Mouse (Mus musculus): ENCODE measurements around the gene Msi2. TPM values are rescaled to one million over a fixed set of nuclear protein-coding genes. Genes with fewer than 3 reads are reported as not detected.

The Msi2 gene
- total and polyA plus RNA-seq, 2 experiments from 2014 or later: 26.9 to 133 TPM

DNA sequence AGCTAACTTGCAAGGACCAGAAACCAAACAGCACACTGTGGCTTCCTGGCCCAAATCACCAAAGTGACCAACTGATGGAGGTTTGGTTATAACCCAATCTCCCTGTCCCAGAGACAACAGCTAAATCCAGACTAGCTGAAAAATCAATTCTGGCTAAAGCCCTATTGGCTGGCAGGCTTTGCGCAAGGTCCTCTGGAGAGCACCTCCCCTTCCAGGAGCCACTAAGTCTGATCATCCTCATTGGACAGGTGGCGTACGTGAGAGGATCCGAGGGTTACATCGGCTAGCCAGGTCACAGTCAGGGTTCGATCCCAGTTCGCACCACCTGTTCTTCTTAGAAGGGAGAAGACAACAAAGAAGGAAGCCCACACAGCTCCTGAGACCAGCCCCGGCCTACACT is 29.7 kb downstream of the Msi2 start:
- peaks cover 3% of the 10 kb centered on the region; the same call in 1 of the 2 replicates for H3K4me1 ChIP-seq (ENCODE audit: insufficient read depth, low read length)
- no peak overlapping the region for H3K4me2 ChIP-seq (ENCODE audit: low read depth, low read length, poor library complexity, severe bottlenecking)
- no peak for ATAC-seq (ENCODE audit: low FRiP score)
- DNase-seq (ENCODE audit: low spot score): no peak
- H3K9me3 ChIP-seq (ENCODE audit: low read length): no peaks in the 10 kb centered on the region
- no peak overlapping the region for H3K9ac ChIP-seq (replicated peaks; ENCODE audit: low read length, poor library complexity, severe bottlenecking)
- no peak overlapping the region for H3K27ac ChIP-seq (ENCODE audit: low read depth, low read length)
- peaks cover 9% of the 10 kb centered on the region for H3K36me3 ChIP-seq (ENCODE audit: insufficient read depth, low read length)
- H3K27me3 ChIP-seq (ENCODE audit: insufficient read depth, low read length): no peaks in the 10 kb centered on the region
- WGBS: 95% methylated on average over 8 of the region's 8 CpGs
- no peak overlapping the region for H3K4me3 ChIP-seq (ENCODE audit: low read depth, low read length)
- no peak for TF ChIP-seq CTCF (IDR thresholded peaks at IDR 0.05)

DNA sequence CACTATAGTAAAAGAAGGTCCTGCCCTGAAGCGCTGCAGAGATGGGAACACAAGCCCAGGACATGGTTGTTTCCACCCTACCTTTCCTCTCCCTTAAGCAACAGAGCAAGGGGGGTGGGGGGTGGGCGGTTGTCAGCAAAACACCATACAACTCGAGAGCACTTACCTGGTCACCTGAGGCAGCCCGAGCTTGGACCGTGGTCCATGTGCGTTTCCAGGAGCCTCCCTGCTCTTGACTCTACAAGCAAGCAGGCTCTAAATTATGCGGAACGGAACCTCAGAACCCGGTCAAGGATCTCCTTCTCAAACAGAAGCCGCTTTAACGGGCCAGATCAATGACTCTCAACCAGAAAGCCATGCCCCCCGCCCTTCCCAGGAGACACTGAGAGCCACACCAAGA is 30.6 kb downstream of the Msi2 start:
- Histone ChIP-seq H3K9me3 (ENCODE audit: low read length) (no peaks in the 10 kb centered on the region), H3K27ac (ENCODE audit: low read depth, low read length) (no peak overlapping the region), H3K4me1 (ENCODE audit: insufficient read depth, low read length) (peaks cover 7% of the 10 kb centered on the region; the same call in 1 of the 2 replicates), H3K4me2 (ENCODE audit: low read depth, low read length, poor library complexity, severe bottlenecking) (no peak overlapping the region), H3K9ac (replicated peaks; ENCODE audit: low read length, poor library complexity, severe bottlenecking) (no peak overlapping the region), H3K36me3 (ENCODE audit: insufficient read depth, low read length) (peaks cover 9% of the 10 kb centered on the region), H3K27me3 (ENCODE audit: insufficient read depth, low read length) (no peaks in the 10 kb centered on the region), H3K4me3 (ENCODE audit: low read depth, low read length) (no peak overlapping the region)
- DNase-seq (ENCODE audit: low spot score) (no peak), ATAC-seq (ENCODE audit: low FRiP score) (no peak)
- WGBS: 90% methylated on average over 12 of the region's 12 CpGs
- no peak for TF ChIP-seq CTCF (IDR thresholded peaks at IDR 0.05)

DNA sequence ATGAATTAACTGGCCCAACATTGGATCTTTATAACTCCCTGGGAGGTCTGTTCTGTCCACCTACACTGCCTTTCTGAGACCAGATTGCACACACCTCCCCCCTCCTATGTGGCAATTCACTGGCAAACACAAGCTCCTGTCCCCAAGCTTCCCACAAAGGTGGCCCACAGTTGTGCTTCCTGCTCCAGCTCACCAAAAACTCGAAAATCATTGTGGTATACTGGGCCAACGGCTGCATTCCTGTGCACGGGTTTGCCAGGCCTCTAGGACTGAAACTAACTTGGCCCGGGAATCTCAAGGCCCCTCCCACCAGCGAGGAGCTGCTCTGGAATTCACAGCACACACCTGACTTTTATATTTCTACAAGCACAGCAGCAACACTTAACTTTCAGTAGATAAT is 31.3 kb downstream of the Msi2 start:
- WGBS: 83% methylated on average over 5 of the region's 5 CpGs
- TF ChIP-seq CTCF (IDR thresholded peaks at IDR 0.05): no peak
- no peak overlapping the region for H3K4me3 ChIP-seq (ENCODE audit: low read depth, low read length)
- no peak overlapping the region for H3K27ac ChIP-seq (ENCODE audit: low read depth, low read length)
- no peak overlapping the region for H3K9ac ChIP-seq (replicated peaks; ENCODE audit: low read length, poor library complexity, severe bottlenecking)
- no peaks in the 10 kb centered on the region for H3K9me3 ChIP-seq (ENCODE audit: low read length)
- peaks cover 9% of the 10 kb centered on the region for H3K36me3 ChIP-seq (ENCODE audit: insufficient read depth, low read length)
- H3K4me2 ChIP-seq (ENCODE audit: low read depth, low read length, poor library complexity, severe bottlenecking): no peak overlapping the region
- peaks cover 5% of the 10 kb centered on the region; the same call in 1 of the 2 replicates for H3K4me1 ChIP-seq (ENCODE audit: insufficient read depth, low read length)
- DNase-seq (ENCODE audit: low spot score) (no peak), ATAC-seq (ENCODE audit: low FRiP score) (no peak)
- no peaks in the 10 kb centered on the region for H3K27me3 ChIP-seq (ENCODE audit: insufficient read depth, low read length)

DNA sequence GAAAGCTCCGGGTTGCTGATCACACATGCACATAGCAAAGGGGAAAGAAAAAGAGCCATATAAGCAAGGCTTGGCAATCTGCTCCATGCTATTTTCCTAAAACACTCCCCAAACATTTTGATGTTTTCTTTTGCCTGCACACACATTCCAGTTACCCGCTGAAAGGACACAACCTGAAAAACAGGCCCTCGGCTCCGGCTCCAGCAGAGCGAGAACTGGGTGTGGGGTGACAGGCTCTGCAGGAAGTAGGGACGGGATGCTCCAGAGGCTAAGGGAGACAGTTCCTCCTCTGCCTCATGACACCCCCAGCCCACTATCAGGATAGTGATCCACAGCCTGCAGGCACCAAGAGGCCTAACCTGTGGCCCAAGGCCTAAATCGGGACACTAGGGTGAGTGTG is 32.3 kb downstream of the Msi2 start:
- H3K27me3 ChIP-seq (ENCODE audit: insufficient read depth, low read length): no peaks in the 10 kb centered on the region
- DNase-seq (ENCODE audit: low spot score) (no peak), ATAC-seq (ENCODE audit: low FRiP score) (no peak)
- 85% methylated on average over 7 of the region's 7 CpGs for WGBS
- no peak overlapping the region for H3K9ac ChIP-seq (replicated peaks; ENCODE audit: low read length, poor library complexity, severe bottlenecking)
- H3K4me2 ChIP-seq (ENCODE audit: low read depth, low read length, poor library complexity, severe bottlenecking): no peak overlapping the region
- peaks cover 4% of the 10 kb centered on the region; the same call in 1 of the 2 replicates for H3K4me1 ChIP-seq (ENCODE audit: insufficient read depth, low read length)
- no peak overlapping the region for H3K27ac ChIP-seq (ENCODE audit: low read depth, low read length)
- no peaks in the 10 kb centered on the region for H3K9me3 ChIP-seq (ENCODE audit: low read length)
- TF ChIP-seq CTCF (IDR thresholded peaks at IDR 0.05): no peak
- no peak overlapping the region for H3K4me3 ChIP-seq (ENCODE audit: low read depth, low read length)
- H3K36me3 ChIP-seq (ENCODE audit: insufficient read depth, low read length): peaks cover 9% of the 10 kb centered on the region

DNA sequence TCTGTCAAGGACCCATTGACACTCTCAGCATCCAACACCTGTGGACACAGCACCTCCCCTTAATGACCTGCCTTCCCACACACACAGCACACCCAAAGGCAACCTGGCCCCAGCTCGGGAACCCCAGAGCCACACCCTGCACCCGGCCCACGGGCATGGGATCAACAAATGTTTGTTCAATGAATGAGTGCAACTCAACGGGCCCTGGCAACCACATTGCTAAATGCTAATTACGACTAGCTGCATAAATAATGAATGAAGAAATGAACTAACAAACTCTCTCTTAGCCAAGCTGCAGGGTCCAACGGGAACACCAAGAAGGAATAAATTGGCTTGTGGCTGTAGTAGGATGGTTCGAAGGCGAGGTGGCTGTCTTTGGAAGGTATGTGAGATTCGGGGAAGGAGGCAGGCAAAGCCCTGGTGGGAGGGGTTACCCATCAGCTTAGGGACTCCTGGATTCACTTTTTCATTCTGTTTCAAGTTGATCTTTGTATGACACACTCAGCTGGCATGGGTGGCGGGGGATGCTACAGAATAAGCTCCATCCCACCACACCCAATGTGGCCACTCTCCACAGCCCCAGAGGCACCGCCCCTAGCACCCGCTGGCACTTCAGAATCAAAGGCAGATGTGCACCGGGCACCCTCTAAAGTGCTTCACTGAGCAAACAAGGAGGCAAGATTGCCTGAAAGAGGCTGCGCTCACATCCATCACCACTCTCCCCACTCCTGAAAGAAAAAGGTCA is 35.1 kb downstream of the Msi2 start:
- Histone ChIP-seq H3K27ac (ENCODE audit: low read depth, low read length) (no peak overlapping the region), H3K4me1 (ENCODE audit: insufficient read depth, low read length) (peaks cover 4% of the 10 kb centered on the region; the same call in 1 of the 2 replicates), H3K27me3 (ENCODE audit: insufficient read depth, low read length) (no peaks in the 10 kb centered on the region), H3K9me3 (ENCODE audit: low read length) (no peaks in the 10 kb centered on the region), H3K9ac (replicated peaks; ENCODE audit: low read length, poor library complexity, severe bottlenecking) (no peak overlapping the region), H3K36me3 (ENCODE audit: insufficient read depth, low read length) (peaks cover 8% of the 10 kb centered on the region; the same call in 1 of the 2 replicates), H3K4me2 (ENCODE audit: low read depth, low read length, poor library complexity, severe bottlenecking) (no peak overlapping the region), H3K4me3 (ENCODE audit: low read depth, low read length) (no peak overlapping the region)
- TF ChIP-seq CTCF (IDR thresholded peaks at IDR 0.05): no peak
- 55% methylated on average over 14 of the region's 14 CpGs for WGBS
- ATAC-seq (ENCODE audit: low FRiP score) (0 out of 2 replicates have a peak, but pooled peaks have one; percentile 23), DNase-seq (ENCODE audit: low spot score) (peak; percentile 48)

DNA sequence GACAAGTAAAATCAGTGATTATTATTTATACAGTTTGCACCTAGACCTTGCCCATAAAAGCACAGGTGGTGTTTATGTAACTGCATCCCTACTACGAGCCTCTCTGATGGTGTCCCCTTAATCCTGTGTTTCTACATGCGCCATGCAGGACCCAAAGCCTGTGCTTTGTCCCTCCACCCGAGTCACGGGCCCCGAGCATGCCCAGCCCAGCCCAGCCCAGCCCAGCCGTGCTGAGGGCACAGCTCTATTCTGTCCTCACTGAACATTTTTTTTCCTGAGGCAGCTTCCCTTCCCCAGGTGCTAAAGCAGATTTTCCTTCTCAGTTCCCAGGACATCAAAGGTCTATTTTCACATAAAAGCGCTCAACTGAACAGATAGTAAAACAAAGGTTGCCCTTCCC is 41.0 kb downstream of the Msi2 start:
- H3K9me3 ChIP-seq (ENCODE audit: low read length): no peaks in the 10 kb centered on the region
- no peak for DNase-seq (ENCODE audit: low spot score)
- H3K4me3 ChIP-seq (ENCODE audit: low read depth, low read length): no peak overlapping the region
- peaks cover 3% of the 10 kb centered on the region; the same call in 1 of the 2 replicates for H3K36me3 ChIP-seq (ENCODE audit: insufficient read depth, low read length)
- H3K27ac ChIP-seq (ENCODE audit: low read depth, low read length): peak overlapping the region; percentile 26; the same call in 1 of the 2 replicates
- H3K9ac ChIP-seq (replicated peaks; ENCODE audit: low read length, poor library complexity, severe bottlenecking): no peak overlapping the region
- no peak for ATAC-seq (ENCODE audit: low FRiP score)
- peaks cover 7% of the 10 kb centered on the region; the same call in 1 of the 2 replicates for H3K4me1 ChIP-seq (ENCODE audit: insufficient read depth, low read length)
- 53% methylated on average over 7 of the region's 7 CpGs for WGBS
- no peaks in the 10 kb centered on the region for H3K27me3 ChIP-seq (ENCODE audit: insufficient read depth, low read length)
- TF ChIP-seq CTCF (IDR thresholded peaks at IDR 0.05): no peak
- no peak overlapping the region for H3K4me2 ChIP-seq (ENCODE audit: low read depth, low read length, poor library complexity, severe bottlenecking)
